Mouse (Mus musculus) telencephalon, adult 2 months (tissue): ENCODE measurements around the gene Pard3.
A peak's percentile ranks its signal among the peaks of the same experiment; 100 is the strongest.

ENCODE experiments used
- DNase-seq: peaks from one replicate; pipeline ENCODE4 v3.0.0-alpha.2; 2011; ENCODE audit warnings: low read depth, low spot score

Pard3 gene

GRCm38 (mm10) chr8:127338183-127338582 is 274.5 kb downstream of the Pard3 start:
- no peak for DNase-seq

- no peak for DNase-seq
These were observed 277.4 kb downstream of the Pard3 start for GRCm38 (mm10) chr8:127341046-127341445.

GRCm38 (mm10) chr8:127343115-127343514 is 279.4 kb downstream of the Pard3 start:
- no peak for DNase-seq

GRCm38 (mm10) chr8:127344421-127344820 is 280.7 kb downstream of the Pard3 start:
- DNase-seq, result no peak

- no peak for DNase-seq
These were observed 282.3 kb downstream of the Pard3 start for GRCm38 (mm10) chr8:127345912-127346423.

GRCm38 (mm10) chr8:127347890-127348495 is 284.3 kb downstream of the Pard3 start:
- peak; percentile 43 for DNase-seq

GRCm38 (mm10) chr8:127361796-127362195 is 298.1 kb downstream of the Pard3 start:
- peak; percentile 11 for DNase-seq

GRCm38 (mm10) chr8:127368347-127368746 is 304.7 kb downstream of the Pard3 start:
- DNase-seq, result no peak

- DNase-seq, result no peak
These were observed 307.7 kb downstream of the Pard3 start for GRCm38 (mm10) chr8:127371326-127371949.

GRCm38 (mm10) chr8:127377775-127378174 is 314.1 kb downstream of the Pard3 start:
- no peak for DNase-seq

GRCm38 (mm10) chr8:127378994-127379858 is 315.5 kb downstream of the Pard3 start:
- DNase-seq, result peak; percentile 1

- DNase-seq, result no peak
These were observed 317.6 kb downstream of the Pard3 start for GRCm38 (mm10) chr8:127381259-127381658.

GRCm38 (mm10) chr8:127392700-127393099 is 329.0 kb downstream of the Pard3 start:
- DNase-seq, result no peak

- no peak for DNase-seq
These were observed 331.8 kb downstream of the Pard3 start for GRCm38 (mm10) chr8:127395488-127395887.

- DNase-seq, result no peak
These were observed 342.1 kb downstream of the Pard3 start for GRCm38 (mm10) chr8:127405815-127406214.

GRCm38 (mm10) chr8:127410606-127411005 is 346.9 kb downstream of the Pard3 start:
- no peak for DNase-seq

- DNase-seq, result no peak
These were observed 347.6 kb downstream of the Pard3 start for GRCm38 (mm10) chr8:127411190-127411848.

GRCm38 (mm10) chr8:127423021-127423420 is 359.3 kb downstream of the Pard3 start:
- no peak for DNase-seq

GRCm38 (mm10) chr8:127424211-127424916 is 360.7 kb downstream of the Pard3 start:
- no peak for DNase-seq

GRCm38 (mm10) chr8:127426857-127427256 is 363.2 kb downstream of the Pard3 start:
- peak; percentile 67 for DNase-seq

- DNase-seq, result no peak
These were observed 364.3 kb downstream of the Pard3 start for GRCm38 (mm10) chr8:127428004-127428403.
